Mouse (Mus musculus) liver, postnatal 0 days (tissue): ENCODE results near the gene Zfp800.

Experiments
- CTCF ChIP-seq: sonication (generic); IDR thresholded peaks from 2 replicates; pipeline ENCODE4 v1.5.1; 2016; ENCODE audit warnings: antibody characterized with exemption, low read depth
- EP300 ChIP-seq: IDR thresholded peaks from 2 replicates; pipeline ENCODE4 v1.6.1; 2016; ENCODE audit warnings: antibody characterized with exemption, low read depth, mild to moderate bottlenecking

DNA sequence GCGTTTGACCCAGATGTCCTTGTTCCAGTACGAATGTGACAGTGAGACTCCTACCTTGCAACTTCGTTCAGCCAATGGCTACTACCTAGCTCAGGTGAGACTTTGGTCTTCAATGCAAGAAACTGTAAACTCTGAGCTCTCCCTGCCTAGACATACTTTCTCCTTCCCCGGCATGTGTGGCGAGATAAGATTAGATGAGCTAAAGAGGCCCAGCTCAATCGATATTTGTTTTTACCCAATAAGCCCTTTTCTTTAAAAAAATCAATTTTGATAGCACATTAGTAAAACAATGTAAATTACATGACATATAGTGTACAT is 33.7 kb upstream of the Zfp800 start:
- TF ChIP-seq CTCF = no peak
- TF ChIP-seq EP300 = no peak
